Mouse (Mus musculus): ENCODE measurements around the gene Spata5. TPM values are rescaled to one million over a fixed set of nuclear protein-coding genes. Genes with fewer than 3 reads are reported as not detected.
"Not testable (repeated sequence)": the region's sequence is repeated elsewhere in the genome, so short reads cannot be mapped to it uniquely, and the experiment has no call there.

Spata5 gene
- total and polyA plus RNA-seq, 3 experiments: 2.1 to 13.9 (median 12.4) TPM

DNA sequence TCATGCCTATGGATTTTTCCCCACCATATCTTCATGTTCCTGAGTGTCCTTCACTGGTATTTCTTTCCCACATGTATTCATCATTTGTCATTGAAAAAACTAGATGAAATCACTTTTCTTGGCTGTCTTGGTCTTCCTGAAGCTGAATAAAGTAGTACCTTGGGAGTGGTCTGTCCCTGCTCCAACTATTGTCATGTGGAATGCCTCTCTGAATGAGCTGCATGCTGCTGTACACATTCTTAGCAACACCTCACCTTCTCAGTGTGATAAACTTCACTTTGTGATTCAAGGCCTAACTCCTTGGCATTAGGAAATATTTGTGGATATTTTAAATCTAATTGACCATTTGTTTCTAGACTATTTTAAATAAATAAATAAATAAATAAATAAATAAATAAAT lies 98.9 kb downstream of the Spata5 start:
- Histone ChIP-seq H3K4me3 (no peak overlapping the region), H3K36me3 (ENCODE audit: control insufficient read depth, insufficient read depth, low read length) (peaks cover 2% of the 10 kb centered on the region; the same call in 1 of the 2 replicates), H3K27ac (no peak overlapping the region), H3K27me3 (ENCODE audit: control insufficient read depth, insufficient read depth, low read length) (no peaks in the 10 kb centered on the region), H3K79me2 (replicated peaks; ENCODE audit: control insufficient read depth, insufficient read depth, low read length) (no peaks in the 10 kb centered on the region), H3K9ac (ENCODE audit: low read depth, low read length) (no peak overlapping the region), H3K4me1 (ENCODE audit: control insufficient read depth, insufficient read depth, low read length) (no peaks in the 10 kb centered on the region; the same call in 1 of the 2 replicates)
- no peak for DNase-seq
- intact Hi-C loops (cut with DNase I): loop anchor here (5.0 kb wide), 2 partner anchors 84 to 119 kb away; partner anchors contain the start of gene Spry1
- TF ChIP-seq EP300 (IDR thresholded peaks at IDR 0.05; ENCODE audit: insufficient read depth, low read depth, low read length) (no peak), POLR2A (IDR thresholded peaks at IDR 0.05; ENCODE audit: insufficient read depth, low read depth, low read length) (no peak), CTCF (IDR thresholded peaks at IDR 0.05) (no peak)

DNA sequence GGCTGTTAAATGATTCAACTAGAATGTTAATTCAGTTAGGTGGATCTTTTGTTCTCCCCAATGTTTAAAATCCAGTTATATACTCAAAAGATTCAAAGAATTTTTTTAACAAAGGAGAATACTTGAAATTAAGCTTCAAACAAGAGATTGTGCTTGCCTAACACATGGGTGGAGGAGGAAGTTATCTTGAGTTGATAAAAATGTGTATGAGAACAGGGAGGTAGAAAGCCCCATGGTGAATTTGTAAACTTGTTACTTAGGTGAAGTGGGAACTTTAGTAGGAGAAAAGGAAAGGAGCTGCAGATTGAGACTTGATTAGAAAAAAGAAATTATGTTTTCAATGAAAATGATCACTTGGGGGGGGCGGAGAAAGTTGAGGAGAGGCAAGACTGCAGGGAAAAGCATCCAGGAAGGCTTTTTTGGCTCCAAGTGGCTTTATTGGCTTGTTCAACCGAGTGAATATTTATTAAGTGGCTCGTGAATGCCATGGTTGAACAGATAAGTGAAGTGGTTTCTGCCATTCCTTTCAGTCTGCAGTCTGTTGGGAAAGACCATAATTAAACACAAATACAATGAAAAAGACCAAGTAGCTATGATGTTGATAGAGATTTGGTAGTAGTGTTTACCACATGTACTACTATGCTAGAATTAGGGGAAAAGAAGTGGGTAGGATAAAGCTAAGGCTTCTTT lies 100.8 kb downstream of the Spata5 start:
- 55% methylated on average over 3 of the region's 3 CpGs for WGBS
- TF ChIP-seq CTCF (IDR thresholded peaks at IDR 0.05): no peak
- TF ChIP-seq POLR2A (IDR thresholded peaks at IDR 0.05; ENCODE audit: insufficient read depth, low read depth, low read length): no peak
- no peak for TF ChIP-seq EP300 (IDR thresholded peaks at IDR 0.05; ENCODE audit: insufficient read depth, low read depth, low read length)
- Histone ChIP-seq H3K4me1 (ENCODE audit: control insufficient read depth, insufficient read depth, low read length) (no peaks in the 10 kb centered on the region; the same call in 1 of the 2 replicates), H3K27ac (0 out of 2 replicates have a peak overlapping the region, but pooled peaks have one; percentile 7), H3K36me3 (ENCODE audit: control insufficient read depth, insufficient read depth, low read length) (peaks cover 2% of the 10 kb centered on the region; the same call in 1 of the 2 replicates), H3K4me3 (no peak overlapping the region), H3K27me3 (ENCODE audit: control insufficient read depth, insufficient read depth, low read length) (no peaks in the 10 kb centered on the region), H3K9ac (ENCODE audit: low read depth, low read length) (no peak overlapping the region), H3K79me2 (replicated peaks; ENCODE audit: control insufficient read depth, insufficient read depth, low read length) (no peaks in the 10 kb centered on the region)
- intact Hi-C loops (cut with DNase I): no loop called here
- no peak for DNase-seq

DNA sequence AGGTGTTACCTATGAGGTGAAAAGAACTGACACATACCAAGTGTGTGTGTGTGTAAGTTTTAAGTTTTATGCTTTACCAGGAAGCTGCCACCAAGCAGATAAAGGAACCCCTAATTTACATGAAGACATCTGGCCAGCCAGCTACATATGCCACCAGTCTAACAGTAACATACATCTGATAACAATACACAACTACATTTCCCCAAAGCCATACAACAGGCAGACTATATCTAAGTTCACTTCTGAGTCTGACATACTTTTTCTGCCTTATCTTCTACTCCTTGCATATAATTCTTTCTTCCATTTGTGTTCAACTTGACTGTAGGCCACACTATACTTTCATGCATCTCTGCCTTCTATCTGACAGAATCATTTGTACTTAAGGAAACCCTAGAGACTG lies 112.4 kb downstream of the Spata5 start:
- H3K36me3 ChIP-seq (ENCODE audit: control insufficient read depth, insufficient read depth, low read length): peaks cover 5% of the 10 kb centered on the region; the same call in 1 of the 2 replicates
- intact Hi-C loops (cut with DNase I): no loop called here

DNA sequence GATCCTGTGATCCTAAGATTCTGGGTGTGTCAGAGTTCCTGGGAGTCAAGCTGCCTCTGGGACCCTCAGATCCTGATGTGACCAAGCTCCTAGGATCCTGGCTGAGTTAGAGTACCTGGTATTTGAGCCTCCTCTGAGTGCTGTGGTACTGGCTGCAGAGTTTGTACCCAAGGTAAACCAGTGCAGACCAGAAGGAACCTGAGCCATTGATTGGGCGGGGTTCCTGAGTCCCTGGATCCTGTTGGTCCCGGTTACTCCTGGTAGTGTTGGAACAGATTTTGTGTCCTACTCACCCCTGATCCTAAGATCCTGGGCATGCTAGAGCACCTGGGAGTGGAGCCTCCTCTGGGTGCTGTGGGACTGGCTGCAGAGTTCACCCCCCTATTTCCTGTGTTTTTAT lies 121.0 kb downstream of the Spata5 start:
- H3K36me3 ChIP-seq (ENCODE audit: control insufficient read depth, insufficient read depth, low read length); H3K79me2 ChIP-seq (replicated peaks; ENCODE audit: control insufficient read depth, insufficient read depth, low read length); H3K4me1 ChIP-seq (ENCODE audit: control insufficient read depth, insufficient read depth, low read length); H3K4me3 ChIP-seq; H3K27ac ChIP-seq; intact Hi-C loops (cut with DNase I); H3K9ac ChIP-seq (ENCODE audit: low read depth, low read length); DNase-seq; H3K27me3 ChIP-seq (ENCODE audit: control insufficient read depth, insufficient read depth, low read length): not testable (repeated sequence)
- WGBS: 96% methylated on average over 2 of the region's 2 CpGs

More for the DNA sequence above, 112.4 kb downstream of the Spata5 start:
- H3K4me3 ChIP-seq: no peak overlapping the region
- H3K27ac ChIP-seq: no peak overlapping the region
- no peaks in the 10 kb centered on the region for H3K27me3 ChIP-seq (ENCODE audit: control insufficient read depth, insufficient read depth, low read length)
- peaks cover 2% of the 10 kb centered on the region; the same call in 1 of the 2 replicates for H3K79me2 ChIP-seq (replicated peaks; ENCODE audit: control insufficient read depth, insufficient read depth, low read length)
- TF ChIP-seq CTCF (IDR thresholded peaks at IDR 0.05): no peak
- TF ChIP-seq POLR2A (IDR thresholded peaks at IDR 0.05; ENCODE audit: insufficient read depth, low read depth, low read length): no peak
- H3K9ac ChIP-seq (ENCODE audit: low read depth, low read length): no peak overlapping the region
- H3K4me1 ChIP-seq (ENCODE audit: control insufficient read depth, insufficient read depth, low read length): peaks cover 3% of the 10 kb centered on the region
- no peak for DNase-seq

DNA sequence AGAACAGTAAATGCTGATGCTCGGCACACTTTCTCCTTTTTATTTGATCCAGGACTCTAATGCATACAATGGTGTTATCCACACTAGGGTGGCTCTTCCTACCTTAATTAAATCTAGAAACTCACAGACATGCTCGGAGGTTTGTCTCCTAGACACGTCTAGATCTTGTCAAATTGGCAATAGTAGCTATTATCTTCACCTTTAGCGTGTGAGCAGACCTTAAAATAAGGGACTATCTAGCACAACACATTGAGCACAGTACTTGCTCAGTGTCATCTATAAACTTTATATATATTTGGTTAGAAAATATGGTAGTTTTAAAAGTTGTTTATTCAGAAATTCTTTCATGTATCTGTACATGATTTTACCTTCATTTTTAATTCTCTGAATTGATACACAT lies 126.7 kb downstream of the Spata5 start:
- intact Hi-C loops (cut with DNase I): no loop called here
- TF ChIP-seq EP300 (IDR thresholded peaks at IDR 0.05; ENCODE audit: insufficient read depth, low read depth, low read length) (no peak), POLR2A (IDR thresholded peaks at IDR 0.05; ENCODE audit: insufficient read depth, low read depth, low read length) (no peak)
- H3K79me2 ChIP-seq (replicated peaks; ENCODE audit: control insufficient read depth, insufficient read depth, low read length): no peaks in the 10 kb centered on the region
- WGBS: 92% methylated on average over 4 of the region's 4 CpGs
- DNase-seq: no peak
- no peak overlapping the region for H3K9ac ChIP-seq (ENCODE audit: low read depth, low read length)
- H3K36me3 ChIP-seq (ENCODE audit: control insufficient read depth, insufficient read depth, low read length): no peaks in the 10 kb centered on the region
- no peaks in the 10 kb centered on the region for H3K4me1 ChIP-seq (ENCODE audit: control insufficient read depth, insufficient read depth, low read length)
- no peak overlapping the region for H3K4me3 ChIP-seq
- no peaks in the 10 kb centered on the region for H3K27me3 ChIP-seq (ENCODE audit: control insufficient read depth, insufficient read depth, low read length)
- H3K27ac ChIP-seq: no peak overlapping the region

DNA sequence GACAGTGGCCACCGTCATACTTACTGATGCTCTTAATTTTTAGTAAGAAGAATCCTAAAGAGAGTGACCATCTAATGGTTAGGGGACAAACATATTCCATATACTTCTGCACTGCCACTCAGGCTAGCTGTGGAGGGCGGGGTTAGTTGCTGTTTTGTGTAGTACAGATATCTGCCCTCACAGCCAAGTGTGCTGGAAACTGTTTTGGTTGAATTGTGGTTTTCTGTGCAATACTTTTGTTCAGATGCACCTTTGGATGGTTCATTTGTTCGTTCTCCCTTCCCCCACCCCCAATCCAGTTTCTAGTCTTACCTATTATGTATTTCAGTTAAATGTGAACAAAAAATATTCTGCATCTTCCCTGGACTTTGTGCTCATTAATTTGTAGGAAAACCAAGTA lies 130.5 kb downstream of the Spata5 start:
- Histone ChIP-seq H3K27me3 (ENCODE audit: control insufficient read depth, insufficient read depth, low read length) (no peaks in the 10 kb centered on the region), H3K9ac (ENCODE audit: low read depth, low read length) (no peak overlapping the region), H3K27ac (no peak overlapping the region), H3K79me2 (replicated peaks; ENCODE audit: control insufficient read depth, insufficient read depth, low read length) (no peaks in the 10 kb centered on the region), H3K4me3 (no peak overlapping the region), H3K36me3 (ENCODE audit: control insufficient read depth, insufficient read depth, low read length) (no peaks in the 10 kb centered on the region), H3K4me1 (ENCODE audit: control insufficient read depth, insufficient read depth, low read length) (no peaks in the 10 kb centered on the region; the same call in 1 of the 2 replicates)
- 95% methylated on average over 3 of the region's 3 CpGs for WGBS
- intact Hi-C loops (cut with DNase I): no loop called here
- no peak for DNase-seq
- no peak for TF ChIP-seq CTCF (IDR thresholded peaks at IDR 0.05)
- TF ChIP-seq EP300 (IDR thresholded peaks at IDR 0.05; ENCODE audit: insufficient read depth, low read depth, low read length): no peak
- no peak for TF ChIP-seq POLR2A (IDR thresholded peaks at IDR 0.05; ENCODE audit: insufficient read depth, low read depth, low read length)
